Mouse (Mus musculus) heart, embryonic 14.5 days (tissue): ENCODE results near the gene Dusp16. TPM values are rescaled to one million over a fixed set of nuclear protein-coding genes. Genes with fewer than 3 reads are reported as not detected.

Experiments used
- ATAC-seq: fragments of 200-750 bp; cut with Nextera tagmentation; 2 replicates; pipeline ENCODE4 v1.8.0; 2017; ENCODE audit warnings: low read depth, moderate TSS enrichment; ENCODE audit not compliant: insufficient number of reproducible peaks, insufficient read depth, low FRiP score
- H3K27ac ChIP-seq, 2 experiments: fragments of 200-500 bp in 1 of 2; fragments of 300-500 bp in 1 of 2; sonication (generic) in 1 of 2; replicated peaks in 1 of 2; 2 replicates each; pipeline ENCODE4 v1.5.1; 2012 to 2014; ENCODE audit warnings: low read depth in 2 of 2, low read length in 2 of 2, control low read depth in 1 of 2, mild to moderate bottlenecking in 1 of 2, mixed read lengths in 1 of 2; ENCODE audit not compliant: control insufficient read depth in 1 of 2, insufficient read depth in 1 of 2
- H3K27me3 ChIP-seq: fragments of 300-500 bp; sonication (generic); 2 replicates; pipeline ENCODE4 v1.6.1; 2014; ENCODE audit warnings: mild to moderate bottlenecking, low read length, control low read depth; ENCODE audit not compliant: control insufficient read depth, insufficient read depth
- H3K36me3 ChIP-seq: fragments of 300-500 bp; sonication (generic); 2 replicates; pipeline ENCODE4 v1.6.1; 2014; ENCODE audit warnings: mild to moderate bottlenecking, control low read depth, low read length, mixed read lengths; ENCODE audit not compliant: control insufficient read depth, insufficient read depth
- H3K4me1 ChIP-seq, 2 experiments: fragments of 200-500 bp in 1 of 2; fragments of 300-500 bp in 1 of 2; sonication (generic) in 1 of 2; 2 replicates each; pipeline ENCODE4 v1.6.1; 2012 to 2014; ENCODE audit warnings: low read length in 2 of 2, control low read depth in 1 of 2, mixed read lengths in 1 of 2; ENCODE audit not compliant: control insufficient read depth in 2 of 2, insufficient read depth in 2 of 2
- H3K4me2 ChIP-seq: fragments of 300-500 bp; sonication (generic); 2 replicates; pipeline ENCODE4 v1.6.1; 2014; ENCODE audit warnings: mild to moderate bottlenecking, low read length
- H3K4me3 ChIP-seq, 2 experiments: fragments of 200-500 bp in 1 of 2; fragments of 300-500 bp in 1 of 2; sonication (generic) in 1 of 2; 2 replicates each; pipeline ENCODE4 v1.5.1; 2012 to 2014; ENCODE audit warnings: low read length in 2 of 2, mild to moderate bottlenecking in 2 of 2, control low read depth in 1 of 2, low read depth in 1 of 2, moderate library complexity in 1 of 2; ENCODE audit not compliant: control insufficient read depth in 1 of 2, insufficient read depth in 1 of 2
- H3K9ac ChIP-seq: fragments of 300-500 bp; sonication (generic); 2 replicates; pipeline ENCODE4 v1.6.1; 2014; ENCODE audit warnings: mild to moderate bottlenecking, low read length
- H3K9me3 ChIP-seq: fragments of 300-500 bp; sonication (generic); 2 replicates; pipeline ENCODE4 v1.6.1; 2016; ENCODE audit warnings: low read length, control low read depth; ENCODE audit not compliant: control insufficient read depth
- WGBS: fragments of 180-500 bp; shearing (Covaris S2); extraction: QIAGEN DNeasy Blood & Tissue Kit; methylation state at CpG from one replicate; pipeline ENCODE4 v1.1.7; 2014; 5-methylcytosine and 5-hydroxymethylcytosine counted together
- polyA plus RNA-seq: library from polyadenylated mRNA; unstranded; fragments of >200 nt; fragmentation: Nextera tagmentation; extraction: Ambion mirVana; gene quantifications from 2 replicates; pipeline ENCODE4 v1.2.1, GENCODE M21; 2014

The Dusp16 gene
- polyA plus RNA-seq, 1 experiment from 2014 or later = 19.7 TPM

GRCm38 (mm10) chr6:134713321-134713720 is 79.1 kb downstream of the Dusp16 start:
- no peaks in the 10 kb centered on the region for H3K9me3 ChIP-seq
- WGBS = 41% methylated on average over 3 of the region's 3 CpGs
- no peak overlapping the region for H3K9ac ChIP-seq
- H3K27me3 ChIP-seq = no peaks in the 10 kb centered on the region
- peaks cover 39% of the 10 kb centered on the region for H3K36me3 ChIP-seq
- H3K4me1 ChIP-seq = peaks cover 10 to 31% of the 10 kb centered on the region in 2 experiments
- H3K4me3 ChIP-seq = no peak overlapping the region
- H3K4me2 ChIP-seq = no peak overlapping the region
- no peak for ATAC-seq
- no peak overlapping the region for H3K27ac ChIP-seq

GRCm38 (mm10) chr6:134710020-134710419 is 82.4 kb downstream of the Dusp16 start:
- whole genome bisulfite sequencing = 88% methylated on average over 15 of the region's 15 CpGs

GRCm38 (mm10) chr6:134706467-134706866 is 86.0 kb downstream of the Dusp16 start:
- H3K4me2 ChIP-seq = no peak overlapping the region

More at GRCm38 (mm10) chr6:134710020-134710419, 82.4 kb downstream of the Dusp16 start:
- ATAC-seq = no peak
- no peaks in the 10 kb centered on the region for H3K9me3 ChIP-seq
- no peak overlapping the region for H3K4me2 ChIP-seq
- no peak overlapping the region for H3K9ac ChIP-seq
- H3K27ac ChIP-seq = no peak overlapping the region
- H3K4me3 ChIP-seq = no peak overlapping the region
- peaks cover 5 to 10% of the 10 kb centered on the region in 2 experiments; a peak in 3 of 4 replicates for H3K4me1 ChIP-seq
- H3K36me3 ChIP-seq = peaks cover 17% of the 10 kb centered on the region
- H3K27me3 ChIP-seq = no peaks in the 10 kb centered on the region

GRCm38 (mm10) chr6:134703053-134703690 is 89.3 kb downstream of the Dusp16 start:
- no peaks in the 10 kb centered on the region for H3K27me3 ChIP-seq
- no peak overlapping the region for H3K4me2 ChIP-seq
- WGBS = 90% methylated on average over 4 of the region's 4 CpGs
- no peak overlapping the region for H3K4me3 ChIP-seq
- H3K4me1 ChIP-seq = no peaks in the 10 kb centered on the region
- H3K27ac ChIP-seq = no peak overlapping the region
- H3K9me3 ChIP-seq = no peaks in the 10 kb centered on the region
- no peak overlapping the region for H3K9ac ChIP-seq
- ATAC-seq = no peak
- no peaks in the 10 kb centered on the region for H3K36me3 ChIP-seq

More at GRCm38 (mm10) chr6:134706467-134706866, 86.0 kb downstream of the Dusp16 start:
- no peak overlapping the region for H3K27ac ChIP-seq
- H3K4me1 ChIP-seq = peaks cover 4 to 5% of the 10 kb centered on the region in 2 experiments; a peak in 3 of 4 replicates
- H3K36me3 ChIP-seq = no peaks in the 10 kb centered on the region
- no peak overlapping the region for H3K9ac ChIP-seq
- no peak for ATAC-seq
- H3K27me3 ChIP-seq = no peaks in the 10 kb centered on the region
- no peak overlapping the region for H3K4me3 ChIP-seq
- 85% methylated on average over 4 of the region's 4 CpGs for WGBS
- H3K9me3 ChIP-seq = no peaks in the 10 kb centered on the region

GRCm38 (mm10) chr6:134702184-134702583 is 90.2 kb downstream of the Dusp16 start:
- Histone ChIP-seq H3K4me2 (no peak overlapping the region), H3K9me3 (no peaks in the 10 kb centered on the region), H3K9ac (no peak overlapping the region), H3K4me3 (no peak overlapping the region), H3K36me3 (no peaks in the 10 kb centered on the region), H3K4me1 (no peaks in the 10 kb centered on the region; a peak in 1 of 4 replicates), H3K27me3 (no peaks in the 10 kb centered on the region), H3K27ac (no peak overlapping the region)
- ATAC-seq = no peak
- WGBS = 89% methylated on average over 7 of the region's 7 CpGs

GRCm38 (mm10) chr6:134701211-134701602 is 91.2 kb downstream of the Dusp16 start:
- Histone ChIP-seq H3K27ac (0 out of 4 replicates have a peak overlapping the region, but pooled peaks of 1 of the 2 experiments have one; percentile 2), H3K4me1 (peaks cover 0 to 5% of the 10 kb centered on the region in 2 experiments; a peak in 2 of 4 replicates), H3K36me3 (no peaks in the 10 kb centered on the region), H3K4me3 (no peak overlapping the region), H3K4me2 (no peak overlapping the region), H3K9ac (no peak overlapping the region), H3K9me3 (no peaks in the 10 kb centered on the region), H3K27me3 (no peaks in the 10 kb centered on the region)
- ATAC-seq = no peak
- 84% methylated on average over 6 of the region's 6 CpGs for WGBS

GRCm38 (mm10) chr6:134700451-134701210 is 91.8 kb downstream of the Dusp16 start:
- H3K4me1 ChIP-seq = peaks cover 0 to 6% of the 10 kb centered on the region in 2 experiments; a peak in 2 of 4 replicates
- H3K27me3 ChIP-seq = no peaks in the 10 kb centered on the region
- H3K4me2 ChIP-seq = no peak overlapping the region
- no peak overlapping the region for H3K4me3 ChIP-seq
- H3K9me3 ChIP-seq = no peaks in the 10 kb centered on the region
- no peak overlapping the region for H3K9ac ChIP-seq
- peak overlapping the region in 1 of 2 experiments; percentile 34; a peak in 2 of 4 replicates for H3K27ac ChIP-seq
- ATAC-seq = 0 out of 2 replicates have a peak, but pooled peaks have one; percentile 26
- 75% methylated on average over 8 of the region's 8 CpGs for WGBS
- H3K36me3 ChIP-seq = no peaks in the 10 kb centered on the region
